13 mouse cellular contexts compared by ENCODE assay signal in the genomic region with DNA sequence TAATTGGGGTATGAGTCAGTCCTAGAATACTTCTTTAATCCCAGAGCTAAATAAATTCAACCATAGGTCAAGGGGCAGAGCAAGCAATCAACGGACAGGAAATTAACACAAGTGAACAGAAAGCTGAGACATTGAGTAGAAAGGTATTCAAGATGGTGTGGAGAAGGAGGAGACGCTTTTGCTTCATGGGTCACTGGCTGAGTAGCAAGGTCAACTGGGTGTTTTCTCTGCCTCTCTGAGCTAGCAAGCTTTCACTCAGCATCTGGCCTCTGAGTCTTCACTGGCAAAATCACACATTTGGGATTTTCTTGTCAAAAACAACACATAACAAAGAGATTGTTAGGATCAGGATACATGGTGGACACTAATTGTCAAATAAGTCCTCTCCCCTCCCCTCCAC.
"Had no signal": no experiment of that assay in that cellular context is flagged by ENCODE, and none has a peak within 500 bp of the region (broad histone marks: within the 10 kb centered on the region; RNA-seq: fewer than 3 reads in every experiment).

No protein-coding gene starts in this region.

- H3K27ac ChIP-seq: layer of hippocampus, adult 2 months; limb, embryonic 13.5 days; liver, embryonic 14.5 days; midbrain, embryonic 13.5 days; neural tube, embryonic 15.5 days had no signal

- H3K4me3 ChIP-seq: layer of hippocampus, adult 2 months; limb, embryonic 13.5 days; midbrain, embryonic 13.5 days; myocyte; neural tube, embryonic 15.5 days had no signal

- DNase-seq: kidney, adult 2 months; kidney, postnatal 4 days; lung, adult 18-20 months; right cerebral cortex, adult 18-20 months; right cerebral cortex, postnatal 25 days; thymus, adult 18-20 months; thymus, postnatal 14 days had no signal

- H3K4me2 ChIP-seq: limb, embryonic 13.5 days; midbrain, embryonic 13.5 days; neural tube, embryonic 15.5 days had no signal

- H3K9ac ChIP-seq: limb, embryonic 13.5 days; liver, embryonic 14.5 days; midbrain, embryonic 13.5 days; neural tube, embryonic 15.5 days had no signal

- H3K4me1 ChIP-seq: limb, embryonic 13.5 days; midbrain, embryonic 13.5 days; neural tube, embryonic 15.5 days had no signal

- ATAC-seq: midbrain, embryonic 13.5 days had no signal

- H3K27me3 ChIP-seq: limb, embryonic 13.5 days; midbrain, embryonic 13.5 days; neural tube, embryonic 15.5 days had no signal

- H3K36me3 ChIP-seq: limb, embryonic 13.5 days; midbrain, embryonic 13.5 days; neural tube, embryonic 15.5 days had no signal

- H3K9me3 ChIP-seq: limb, embryonic 13.5 days; midbrain, embryonic 13.5 days; neural tube, embryonic 15.5 days had no signal
